Mouse (Mus musculus): ENCODE data around the gene Mtmr14. TPM values are rescaled to one million over a fixed set of nuclear protein-coding genes. Genes with fewer than 3 reads are reported as not detected.

The Mtmr14 gene
- polyA plus RNA-seq, 1 experiment from 2014 or later = 25.9 TPM

DNA sequence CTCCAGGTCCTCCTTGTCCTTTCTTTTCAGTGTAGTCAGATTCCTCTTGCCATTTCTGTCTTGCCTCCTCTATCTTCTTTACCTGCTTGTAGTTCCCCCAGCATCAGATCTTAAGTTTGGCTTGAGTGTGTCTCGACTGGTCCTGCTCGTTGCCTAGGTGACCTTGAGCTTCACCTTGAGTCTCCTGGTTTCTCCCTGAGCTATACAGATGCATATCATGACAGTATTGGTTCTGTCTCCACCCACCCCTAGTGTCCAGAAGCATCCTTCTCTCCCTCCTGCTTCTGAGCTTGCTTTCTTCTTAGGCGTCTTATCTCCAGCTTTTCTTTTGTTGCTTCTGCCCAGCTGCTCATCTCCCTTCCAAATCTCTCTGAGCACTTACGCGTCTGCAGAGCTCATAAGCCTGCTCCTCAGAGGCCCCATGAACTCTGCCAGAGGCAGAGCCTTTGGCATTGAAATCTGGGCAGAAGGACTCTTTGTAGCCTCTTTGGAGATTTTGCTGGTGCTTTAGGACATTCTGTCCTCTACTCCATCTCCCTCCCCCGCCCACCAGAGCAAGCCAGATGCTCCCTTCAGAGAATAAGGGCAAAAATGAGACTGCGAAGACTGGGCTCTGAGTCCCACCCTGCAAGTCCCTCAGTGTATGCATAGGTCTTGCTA, 29.5 kb downstream of the Mtmr14 start:
- ATAC-seq (ENCODE audit: insufficient read depth, low FRiP score) = no peak
- H3K27ac ChIP-seq (ENCODE audit: low read length) = no peak overlapping the region
- H3K4me3 ChIP-seq (replicated peaks; ENCODE audit: low read length) = no peak overlapping the region
- H3K4me2 ChIP-seq (ENCODE audit: low read depth, low read length) = no peak overlapping the region
- H3K27me3 ChIP-seq (ENCODE audit: control insufficient read depth, insufficient read depth, low read length) = no peaks in the 10 kb centered on the region
- no peak overlapping the region for H3K9ac ChIP-seq (ENCODE audit: low read length)
- H3K4me1 ChIP-seq (ENCODE audit: control insufficient read depth, insufficient read depth, low read length) = no peaks in the 10 kb centered on the region
- H3K36me3 ChIP-seq (ENCODE audit: control insufficient read depth, insufficient read depth, low read length) = peaks cover 22% of the 10 kb centered on the region; the same call in 1 of the 2 replicates
- 85% methylated on average over 7 of the region's 7 CpGs for WGBS
- no peaks in the 10 kb centered on the region for H3K9me3 ChIP-seq (replicated peaks; ENCODE audit: control insufficient read depth, low read length)

DNA sequence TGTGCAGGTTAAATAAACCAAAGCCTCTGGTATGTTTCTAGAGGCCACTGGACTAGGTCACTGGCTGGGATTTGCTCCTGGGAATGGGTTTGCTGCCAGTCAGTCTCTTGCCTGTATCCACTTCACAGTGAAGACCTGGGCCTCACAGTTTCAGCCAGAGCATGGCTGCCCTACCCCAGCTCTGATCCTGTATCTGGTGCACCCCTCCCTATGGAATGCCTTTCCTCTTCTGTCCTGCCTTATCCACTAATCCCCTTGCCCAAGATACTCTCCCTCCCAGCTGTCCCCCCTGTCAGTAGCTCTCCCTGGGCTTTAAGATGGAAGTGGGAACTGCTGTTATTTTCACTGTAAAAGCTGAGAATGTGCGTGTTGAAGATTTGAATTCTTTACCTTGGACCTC, 30.3 kb downstream of the Mtmr14 start:
- no peak for ATAC-seq (ENCODE audit: insufficient read depth, low FRiP score)
- Histone ChIP-seq H3K27me3 (ENCODE audit: control insufficient read depth, insufficient read depth, low read length) (no peaks in the 10 kb centered on the region), H3K9me3 (replicated peaks; ENCODE audit: control insufficient read depth, low read length) (no peaks in the 10 kb centered on the region), H3K4me2 (ENCODE audit: low read depth, low read length) (no peak overlapping the region), H3K36me3 (ENCODE audit: control insufficient read depth, insufficient read depth, low read length) (peaks cover 25% of the 10 kb centered on the region; the same call in 1 of the 2 replicates), H3K4me3 (replicated peaks; ENCODE audit: low read length) (no peak overlapping the region), H3K27ac (ENCODE audit: low read length) (no peak overlapping the region), H3K9ac (ENCODE audit: low read length) (no peak overlapping the region), H3K4me1 (ENCODE audit: control insufficient read depth, insufficient read depth, low read length) (no peaks in the 10 kb centered on the region)
- 86% methylated on average over 1 of the region's 1 CpGs for WGBS

DNA sequence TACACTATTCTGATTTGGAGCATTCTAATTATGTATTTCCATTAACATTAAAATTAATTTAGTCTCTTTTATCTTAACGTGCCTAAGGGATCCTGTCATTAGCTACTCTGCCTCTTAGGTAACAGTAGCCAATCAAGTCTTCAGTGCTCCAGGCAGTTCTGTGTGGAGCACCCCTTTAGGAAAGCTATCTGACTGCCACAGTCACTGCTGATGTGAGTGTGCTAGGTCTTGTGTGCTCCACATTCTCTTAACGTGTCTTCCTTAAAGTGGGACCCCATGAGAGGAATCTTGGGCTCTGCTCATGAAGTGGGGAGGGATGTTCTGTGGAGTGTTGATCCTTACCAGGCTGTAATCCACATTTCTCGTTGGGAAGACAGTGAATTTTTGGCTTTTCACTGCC, 34.7 kb downstream of the Mtmr14 start:
- Histone ChIP-seq H3K27ac (ENCODE audit: low read length) (no peak overlapping the region), H3K4me1 (ENCODE audit: control insufficient read depth, insufficient read depth, low read length) (no peaks in the 10 kb centered on the region), H3K9ac (ENCODE audit: low read length) (no peak overlapping the region), H3K36me3 (ENCODE audit: control insufficient read depth, insufficient read depth, low read length) (0 out of 2 replicates have a peak, but pooled peaks cover 11% of the 10 kb centered on the region), H3K27me3 (ENCODE audit: control insufficient read depth, insufficient read depth, low read length) (no peaks in the 10 kb centered on the region), H3K4me3 (replicated peaks; ENCODE audit: low read length) (no peak overlapping the region), H3K9me3 (replicated peaks; ENCODE audit: control insufficient read depth, low read length) (no peaks in the 10 kb centered on the region), H3K4me2 (ENCODE audit: low read depth, low read length) (no peak overlapping the region)
- ATAC-seq (ENCODE audit: insufficient read depth, low FRiP score) = no peak
- WGBS = 83% methylated on average over 3 of the region's 3 CpGs

DNA sequence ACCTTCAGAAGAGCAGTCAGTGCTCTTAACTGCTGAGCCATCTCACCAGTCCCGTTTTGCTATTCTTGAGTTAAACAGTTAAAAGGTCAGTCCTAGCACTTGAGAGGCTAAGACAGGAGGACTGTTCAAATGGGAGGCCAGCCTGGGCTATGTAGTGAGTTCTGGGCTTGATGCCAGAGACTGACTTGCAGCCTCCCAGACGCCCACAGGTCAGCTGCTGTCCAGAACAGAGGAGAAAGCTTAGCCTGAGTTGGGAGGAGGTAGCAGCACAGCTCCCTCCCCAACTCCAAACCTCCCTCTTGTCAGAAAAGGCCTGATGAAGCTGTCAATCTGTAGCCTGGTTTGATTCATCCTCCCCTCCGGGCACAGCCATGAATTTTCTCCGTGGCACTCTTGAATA, 39.2 kb downstream of the Mtmr14 start:
- Histone ChIP-seq H3K4me3 (replicated peaks; ENCODE audit: low read length) (no peak overlapping the region), H3K9me3 (replicated peaks; ENCODE audit: control insufficient read depth, low read length) (no peaks in the 10 kb centered on the region), H3K9ac (ENCODE audit: low read length) (no peak overlapping the region), H3K27ac (ENCODE audit: low read length) (no peak overlapping the region), H3K4me2 (ENCODE audit: low read depth, low read length) (no peak overlapping the region), H3K36me3 (ENCODE audit: control insufficient read depth, insufficient read depth, low read length) (0 out of 2 replicates have a peak, but pooled peaks cover 10% of the 10 kb centered on the region), H3K27me3 (ENCODE audit: control insufficient read depth, insufficient read depth, low read length) (peaks cover 4% of the 10 kb centered on the region; the same call in 1 of the 2 replicates), H3K4me1 (ENCODE audit: control insufficient read depth, insufficient read depth, low read length) (no peaks in the 10 kb centered on the region)
- no peak for ATAC-seq (ENCODE audit: insufficient read depth, low FRiP score)
- WGBS = 66% methylated on average over 4 of the region's 4 CpGs

DNA sequence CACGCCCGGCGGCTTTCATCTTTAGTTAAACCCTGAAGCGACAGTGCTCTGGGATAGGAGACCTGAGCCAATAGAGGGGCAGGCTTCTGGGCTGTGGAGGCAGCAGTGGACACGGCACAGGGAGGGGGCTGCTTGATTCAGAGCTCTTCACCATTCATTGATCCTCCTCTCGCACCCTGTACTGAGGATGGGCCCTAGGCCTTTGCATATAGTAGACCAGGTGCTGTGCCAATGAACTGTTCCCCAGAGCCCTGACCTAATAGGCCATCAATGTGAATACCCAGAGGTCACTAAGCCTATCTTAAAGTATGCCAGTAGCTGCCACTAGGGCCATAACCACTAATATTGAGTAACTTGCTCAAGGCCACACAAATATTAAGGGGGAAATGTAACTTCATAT, 44.0 kb downstream of the Mtmr14 start:
- no peak for ATAC-seq (ENCODE audit: insufficient read depth, low FRiP score)
- Histone ChIP-seq H3K4me3 (replicated peaks; ENCODE audit: low read length) (no peak overlapping the region), H3K27me3 (ENCODE audit: control insufficient read depth, insufficient read depth, low read length) (peaks cover 31% of the 10 kb centered on the region), H3K4me2 (ENCODE audit: low read depth, low read length) (no peak overlapping the region), H3K36me3 (ENCODE audit: control insufficient read depth, insufficient read depth, low read length) (no peaks in the 10 kb centered on the region), H3K9ac (ENCODE audit: low read length) (no peak overlapping the region), H3K27ac (ENCODE audit: low read length) (no peak overlapping the region), H3K9me3 (replicated peaks; ENCODE audit: control insufficient read depth, low read length) (no peaks in the 10 kb centered on the region), H3K4me1 (ENCODE audit: control insufficient read depth, insufficient read depth, low read length) (peaks cover 5% of the 10 kb centered on the region; the same call in 1 of the 2 replicates)
- 66% methylated on average over 6 of the region's 6 CpGs for WGBS

DNA sequence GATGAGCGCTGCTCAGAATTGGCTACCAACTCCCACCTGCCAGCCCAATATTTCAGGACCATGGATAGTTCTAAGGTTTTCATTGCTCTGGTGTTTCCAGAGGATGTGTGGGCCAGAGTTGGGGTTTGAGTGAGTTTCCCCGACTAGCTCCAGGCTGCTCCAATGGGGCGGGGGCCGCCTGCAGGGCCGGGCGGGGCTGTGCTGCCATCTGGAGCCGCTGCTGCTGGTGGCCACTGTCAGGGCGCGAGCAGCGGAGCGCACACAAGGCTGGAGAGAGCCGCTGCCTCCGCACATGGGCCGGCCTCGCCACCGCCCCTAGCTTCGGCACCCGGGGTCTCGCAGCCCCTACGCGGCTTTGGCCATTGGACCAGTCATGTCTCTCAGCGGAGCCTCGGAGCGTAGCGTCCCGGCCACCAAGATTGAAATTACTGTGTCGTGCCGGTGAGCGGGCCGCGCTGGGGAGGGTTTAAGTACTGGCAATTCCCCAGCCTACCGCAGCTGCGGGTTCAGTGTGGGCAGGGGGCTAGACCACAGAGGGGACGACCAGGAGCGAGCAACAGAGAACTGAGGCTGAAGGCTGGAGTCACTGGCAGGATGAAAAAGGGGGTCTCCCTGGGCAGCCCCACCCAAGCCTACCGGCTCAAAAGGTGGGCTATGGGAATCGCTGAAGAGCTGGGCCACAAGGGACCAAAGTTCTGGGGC, 44.6 kb downstream of the Mtmr14 start, which contains the start of gene Cpne9:
Cpne9 (plus strand) TSS at position 207 of the 702 bp plus-strand sequence.
- Histone ChIP-seq H3K4me2 (ENCODE audit: low read depth, low read length) (peak within 1 kb of the TSS; percentile 23), H3K4me1 (ENCODE audit: control insufficient read depth, insufficient read depth, low read length) (peaks cover 5% of the 10 kb centered on the region; the same call in 1 of the 2 replicates), H3K27me3 (ENCODE audit: control insufficient read depth, insufficient read depth, low read length) (peaks cover 31% of the 10 kb centered on the region), H3K4me3 (replicated peaks; ENCODE audit: low read length) (peak within 1 kb of the TSS; percentile 19), H3K9me3 (replicated peaks; ENCODE audit: control insufficient read depth, low read length) (no peaks in the 10 kb centered on the region), H3K27ac (ENCODE audit: low read length) (no peak within 1 kb of the TSS), H3K36me3 (ENCODE audit: control insufficient read depth, insufficient read depth, low read length) (no peaks in the 10 kb centered on the region), H3K9ac (ENCODE audit: low read length) (no peak within 1 kb of the TSS)
- 2% methylated on average over 37 of the region's 37 CpGs for WGBS
- ATAC-seq (ENCODE audit: insufficient read depth, low FRiP score) = no peak

DNA sequence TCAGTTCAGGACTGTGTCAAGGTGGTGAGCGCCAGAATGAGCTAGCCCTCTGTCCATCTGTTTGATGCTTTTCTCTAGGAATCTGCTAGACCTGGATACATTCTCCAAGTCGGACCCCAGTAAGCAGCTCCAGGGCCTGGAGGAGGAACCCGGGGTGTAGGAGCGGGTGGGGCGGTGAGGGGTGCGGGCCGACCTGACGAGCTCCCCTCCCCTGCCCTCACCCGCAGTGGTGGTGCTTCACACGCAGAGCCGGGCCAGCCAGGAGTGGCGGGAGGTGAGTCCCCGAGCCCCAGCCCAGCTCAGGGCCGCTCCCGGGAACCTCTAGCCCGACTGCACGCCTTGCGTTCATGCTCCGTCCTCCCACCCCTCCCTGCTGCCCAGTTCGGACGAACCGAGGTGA, 45.3 kb downstream of the Mtmr14 start:
- H3K27ac ChIP-seq (ENCODE audit: low read length) = no peak overlapping the region
- no peaks in the 10 kb centered on the region for H3K36me3 ChIP-seq (ENCODE audit: control insufficient read depth, insufficient read depth, low read length)
- WGBS = 1% methylated on average over 22 of the region's 22 CpGs
- peak overlapping the region; percentile 19 for H3K4me3 ChIP-seq (replicated peaks; ENCODE audit: low read length)
- no peak for ATAC-seq (ENCODE audit: insufficient read depth, low FRiP score)
- no peaks in the 10 kb centered on the region for H3K9me3 ChIP-seq (replicated peaks; ENCODE audit: control insufficient read depth, low read length)
- H3K4me1 ChIP-seq (ENCODE audit: control insufficient read depth, insufficient read depth, low read length) = peaks cover 5% of the 10 kb centered on the region; the same call in 1 of the 2 replicates
- no peak overlapping the region for H3K9ac ChIP-seq (ENCODE audit: low read length)
- H3K27me3 ChIP-seq (ENCODE audit: control insufficient read depth, insufficient read depth, low read length) = peaks cover 31% of the 10 kb centered on the region
- H3K4me2 ChIP-seq (ENCODE audit: low read depth, low read length) = peak overlapping the region; percentile 23

DNA sequence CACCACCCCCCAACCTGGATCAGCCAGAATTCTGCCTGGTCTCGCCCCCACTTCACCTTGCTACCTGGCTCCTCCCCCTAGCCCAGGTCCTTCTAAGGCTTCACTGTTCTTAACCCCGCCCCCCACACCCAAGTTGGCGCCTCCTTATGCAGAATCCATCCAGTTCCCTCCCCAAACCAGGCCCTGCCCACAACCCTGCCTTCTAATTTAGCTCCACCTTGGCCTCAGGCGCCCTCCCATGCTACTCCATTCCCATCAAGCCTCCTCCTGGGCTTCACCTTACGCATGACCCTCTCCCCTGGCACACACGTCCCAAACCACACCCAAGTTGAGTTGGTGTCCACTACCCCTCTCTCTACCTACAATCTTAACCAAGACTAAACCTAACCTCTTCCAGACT, 45.9 kb downstream of the Mtmr14 start:
- Histone ChIP-seq H3K27me3 (ENCODE audit: control insufficient read depth, insufficient read depth, low read length) (peaks cover 31% of the 10 kb centered on the region), H3K9ac (ENCODE audit: low read length) (no peak overlapping the region), H3K4me3 (replicated peaks; ENCODE audit: low read length) (peak overlapping the region; percentile 19; the same call in 1 of the 2 replicates), H3K27ac (ENCODE audit: low read length) (no peak overlapping the region), H3K4me2 (ENCODE audit: low read depth, low read length) (peak overlapping the region; percentile 23), H3K36me3 (ENCODE audit: control insufficient read depth, insufficient read depth, low read length) (no peaks in the 10 kb centered on the region), H3K4me1 (ENCODE audit: control insufficient read depth, insufficient read depth, low read length) (peaks cover 5% of the 10 kb centered on the region; the same call in 1 of the 2 replicates), H3K9me3 (replicated peaks; ENCODE audit: control insufficient read depth, low read length) (no peaks in the 10 kb centered on the region)
- ATAC-seq (ENCODE audit: insufficient read depth, low FRiP score) = peak; percentile 68; the same call in 1 of the 2 replicates
- 10% methylated on average over 6 of the region's 6 CpGs for WGBS

DNA sequence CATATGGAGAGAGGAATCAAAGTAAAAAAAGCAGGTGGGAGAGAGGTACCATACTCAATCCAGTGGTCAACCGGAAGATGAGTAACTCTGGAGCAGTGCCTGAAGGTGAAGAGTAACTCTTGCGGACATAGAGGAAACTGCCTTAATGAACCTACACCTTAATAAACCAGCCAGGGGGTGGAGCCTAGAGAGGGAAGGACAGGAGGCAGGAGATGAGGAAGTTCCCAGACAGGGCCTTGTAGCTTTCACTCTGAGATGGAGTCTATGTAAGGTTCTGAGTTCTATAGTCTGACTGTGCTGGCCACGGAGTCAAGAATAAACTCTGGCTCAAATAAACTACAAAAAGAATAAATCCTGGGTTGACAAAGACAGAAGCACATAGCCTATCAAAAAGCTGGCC, 47.3 kb downstream of the Mtmr14 start:
- no peak overlapping the region for H3K9ac ChIP-seq (ENCODE audit: low read length)
- no peak overlapping the region for H3K4me2 ChIP-seq (ENCODE audit: low read depth, low read length)
- H3K4me1 ChIP-seq (ENCODE audit: control insufficient read depth, insufficient read depth, low read length) = peaks cover 5% of the 10 kb centered on the region; the same call in 1 of the 2 replicates
- no peak for ATAC-seq (ENCODE audit: insufficient read depth, low FRiP score)
- no peak overlapping the region for H3K4me3 ChIP-seq (replicated peaks; ENCODE audit: low read length)
- no peak overlapping the region for H3K27ac ChIP-seq (ENCODE audit: low read length)
- no peaks in the 10 kb centered on the region for H3K36me3 ChIP-seq (ENCODE audit: control insufficient read depth, insufficient read depth, low read length)
- peaks cover 31% of the 10 kb centered on the region for H3K27me3 ChIP-seq (ENCODE audit: control insufficient read depth, insufficient read depth, low read length)
- 70% methylated on average over 3 of the region's 3 CpGs for WGBS
- H3K9me3 ChIP-seq (replicated peaks; ENCODE audit: control insufficient read depth, low read length) = no peaks in the 10 kb centered on the region

Data from stomach, embryonic 16.5 days (tissue).